Mouse (Mus musculus) monocyte, adult 5-6 weeks (primary cell): ENCODE measurements at regions not wholly inside any gene's neighbourhood (a gene's known extent, or its start where the extent isn't known, plus 50 kb on each side); places are given as distances from the start of the nearest gene placed in this dataset.
A peak's percentile ranks its signal among the peaks of the same experiment; 100 is the strongest.

Experiments
- ATAC-seq: fragments of 153-309, 156-312 bp; replicated peaks from 2 replicates; pipeline ENCODE4 v1.8.0; 2017; ENCODE audit warnings: mild to moderate bottlenecking; ENCODE audit not compliant: low TSS enrichment, insufficient number of reproducible peaks, severe bottlenecking, poor library complexity, low FRiP score

- no peak for ATAC-seq
Measured at GRCm38 (mm10) chr12:25453356-25453755, 356.4 kb upstream of the Id2 start.

- ATAC-seq = no peak
Measured at GRCm38 (mm10) chr12:25451156-25451555, 354.2 kb upstream of the Id2 start.

- ATAC-seq = no peak
Measured at GRCm38 (mm10) chr12:25444355-25444754, 347.4 kb upstream of the Id2 start.

- no peak for ATAC-seq
Measured at GRCm38 (mm10) chr12:25439029-25439551, 342.1 kb upstream of the Id2 start.

GRCm38 (mm10) chr12:25438217-25439028 lies 341.5 kb upstream of the Id2 start:
- peak; percentile 92 for ATAC-seq

- ATAC-seq = no peak
Measured at GRCm38 (mm10) chr12:25437556-25437955, 340.6 kb upstream of the Id2 start.

- no peak for ATAC-seq
Measured at GRCm38 (mm10) chr12:25436220-25436911, 339.4 kb upstream of the Id2 start.

- no peak for ATAC-seq
Measured at GRCm38 (mm10) chr12:25432796-25433195, 335.9 kb upstream of the Id2 start.

- no peak; the same call in 1 of the 2 replicates for ATAC-seq
Measured at GRCm38 (mm10) chr12:25430911-25431310, 334.0 kb upstream of the Id2 start.

- ATAC-seq = no peak
Measured at GRCm38 (mm10) chr12:25427911-25428642, 331.1 kb upstream of the Id2 start.

GRCm38 (mm10) chr12:25417336-25417735 lies 320.4 kb upstream of the Id2 start:
- no peak for ATAC-seq

- no peak for ATAC-seq
Measured at GRCm38 (mm10) chr12:25416571-25416970, 319.6 kb upstream of the Id2 start.

GRCm38 (mm10) chr12:25415641-25416040 lies 318.7 kb upstream of the Id2 start:
- ATAC-seq = no peak

GRCm38 (mm10) chr12:25415232-25415631 lies 318.3 kb upstream of the Id2 start:
- ATAC-seq = peak; percentile 72; the same call in 1 of the 2 replicates

- ATAC-seq = no peak
Measured at GRCm38 (mm10) chr12:25407301-25407700, 310.4 kb upstream of the Id2 start.

- ATAC-seq = no peak
Measured at GRCm38 (mm10) chr12:25400326-25400725, 303.4 kb upstream of the Id2 start.

- ATAC-seq = peak; percentile 83
Measured at GRCm38 (mm10) chr12:25398726-25399125, 301.8 kb upstream of the Id2 start.

- ATAC-seq = no peak
Measured at GRCm38 (mm10) chr12:25394326-25394725, 297.4 kb upstream of the Id2 start.

GRCm38 (mm10) chr12:25393501-25393900 lies 296.6 kb upstream of the Id2 start:
- ATAC-seq = no peak
